Mouse (Mus musculus) G1E (cell line): ENCODE results near the gene Lpcat4.

Source experiments
- CTCF ChIP-seq: IDR thresholded peaks from 2 replicates; pipeline ENCODE4 v1.5.1; 2012; ENCODE audit warnings: low read depth, low read length, inconsistent platforms, mixed read lengths
- GATA1 ChIP-seq: IDR thresholded peaks from 2 replicates; pipeline ENCODE4 v1.6.1; 2012; ENCODE audit warnings: borderline replicate concordance, low read length, inconsistent platforms, mixed read lengths

GRCm38 (mm10) chr2:112285031-112285390 is 45.7 kb downstream of the Lpcat4 start:
- TF ChIP-seq GATA1 = no peak
- TF ChIP-seq CTCF = no peak
